Mouse (Mus musculus) kidney, adult 18-20 months (tissue): ENCODE results near the gene Golga7b.

Experiments used
- DNase-seq: peaks from one replicate; pipeline ENCODE4 v3.0.0; 2021

Gene Golga7b

GRCm38 (mm10) chr19:42255784-42256610, 8.6 kb downstream of the Golga7b start:
- DNase-seq, result peak; percentile 10

- DNase-seq, result no peak
Measured at GRCm38 (mm10) chr19:42256611-42257240, 9.4 kb downstream of the Golga7b start.

GRCm38 (mm10) chr19:42257241-42257635, 9.9 kb downstream of the Golga7b start:
- no peak for DNase-seq

GRCm38 (mm10) chr19:42258031-42258430, 10.7 kb downstream of the Golga7b start:
- DNase-seq, result no peak

GRCm38 (mm10) chr19:42258596-42258995, 11.2 kb downstream of the Golga7b start:
- no peak for DNase-seq

GRCm38 (mm10) chr19:42260486-42260885, 13.1 kb downstream of the Golga7b start:
- no peak for DNase-seq

- no peak for DNase-seq
Measured at GRCm38 (mm10) chr19:42263524-42263923, 16.1 kb downstream of the Golga7b start.

- DNase-seq, result peak; percentile 55
Measured at GRCm38 (mm10) chr19:42268337-42268736, 21.0 kb downstream of the Golga7b start.

- no peak for DNase-seq
Measured at GRCm38 (mm10) chr19:42270119-42270518, 22.7 kb downstream of the Golga7b start.

- DNase-seq, result no peak
Measured at GRCm38 (mm10) chr19:42271182-42271581, 23.8 kb downstream of the Golga7b start.

- peak; percentile 86 for DNase-seq
Measured at GRCm38 (mm10) chr19:42272003-42272963, 24.9 kb downstream of the Golga7b start.

GRCm38 (mm10) chr19:42277288-42277687, 29.9 kb downstream of the Golga7b start:
- DNase-seq, result no peak

- no peak for DNase-seq
Measured at GRCm38 (mm10) chr19:42278461-42278860, 31.1 kb downstream of the Golga7b start.

GRCm38 (mm10) chr19:42279611-42280010, 32.2 kb downstream of the Golga7b start:
- no peak for DNase-seq

GRCm38 (mm10) chr19:42284178-42284577, 36.8 kb downstream of the Golga7b start:
- DNase-seq, result no peak

- DNase-seq, result no peak
Measured at GRCm38 (mm10) chr19:42288361-42288760, 41.0 kb downstream of the Golga7b start.

GRCm38 (mm10) chr19:42290954-42291661, 43.7 kb downstream of the Golga7b start:
- DNase-seq, result no peak

GRCm38 (mm10) chr19:42292106-42292505, 44.7 kb downstream of the Golga7b start:
- no peak for DNase-seq

GRCm38 (mm10) chr19:42293216-42293615, 45.8 kb downstream of the Golga7b start:
- DNase-seq, result no peak

- DNase-seq, result no peak
Measured at GRCm38 (mm10) chr19:42303210-42303813, 55.9 kb downstream of the Golga7b start.

GRCm38 (mm10) chr19:42304506-42304905, 57.1 kb downstream of the Golga7b start:
- DNase-seq, result no peak

- no peak for DNase-seq
Measured at GRCm38 (mm10) chr19:42305746-42306145, 58.4 kb downstream of the Golga7b start.
